Mouse (Mus musculus) forebrain, embryonic 10.5 days (tissue): Measurements from ENCODE around the gene Fbxw21. TPM values are rescaled to one million over a fixed set of nuclear protein-coding genes. Genes with fewer than 3 reads are reported as not detected.
A peak's percentile ranks its signal among the peaks of the same experiment; 100 is the strongest.

ENCODE experiments used
- DNase-seq: peaks from one replicate; pipeline ENCODE4 v3.0.0-alpha.2; 2017; ENCODE audit warnings: low spot score; ENCODE audit errors: extremely low spot score
- H3K27ac ChIP-seq: fragments of 300-500 bp; sonication (generic); 2 replicates; pipeline ENCODE4 v1.5.1; 2016; ENCODE audit warnings: mild to moderate bottlenecking
- H3K27me3 ChIP-seq: fragments of 300-500 bp; sonication (generic); 2 replicates; pipeline ENCODE4 v1.6.1; 2016; ENCODE audit warnings: mild to moderate bottlenecking; ENCODE audit not compliant: poor library complexity, severe bottlenecking
- H3K36me3 ChIP-seq: fragments of 300-500 bp; sonication (generic); replicated peaks from 2 replicates; pipeline ENCODE4 v1.6.1; 2016; ENCODE audit warnings: mild to moderate bottlenecking, moderate library complexity
- H3K4me1 ChIP-seq: fragments of 300-500 bp; sonication (generic); 2 replicates; pipeline ENCODE4 v1.6.1; 2016
- H3K4me3 ChIP-seq: fragments of 300-500 bp; sonication (generic); 2 replicates; pipeline ENCODE4 v1.5.1; 2016; ENCODE audit warnings: mild to moderate bottlenecking, moderate library complexity
- H3K9me3 ChIP-seq: fragments of 300-500 bp; sonication (generic); 2 replicates; pipeline ENCODE4 v1.6.1; 2016; ENCODE audit warnings: mild to moderate bottlenecking, moderate library complexity
- WGBS: fragments of 180-500 bp; shearing (Covaris S2); methylation state at CpG from one replicate; pipeline ENCODE4 v1.1.7; 2016; 5-methylcytosine and 5-hydroxymethylcytosine counted together
- polyA plus RNA-seq: library from polyadenylated mRNA; unstranded; fragments of >200 nt; fragmentation: Nextera tagmentation; extraction: Ambion mirVana; gene quantifications from 2 replicates; pipeline ENCODE4 v1.2.1, GENCODE M21; 2016

Fbxw21 gene
- polyA plus RNA-seq, 1 experiment from 2014 or later: not detected

- H3K9me3 ChIP-seq: no peaks in the 10 kb centered on the region
- peak within 1 kb of the TSS; percentile 83 for H3K4me3 ChIP-seq
- WGBS: under 1% methylated on average over 100 of the region's 102 CpGs
- peaks cover 77% of the 10 kb centered on the region for H3K4me1 ChIP-seq
- H3K27ac ChIP-seq: peak within 1 kb of the TSS; percentile 100
- DNase-seq: peak; percentile 88
- H3K36me3 ChIP-seq: peaks cover 46% of the 10 kb centered on the region
- H3K27me3 ChIP-seq: 0 out of 2 replicates have a peak, but pooled peaks cover 10% of the 10 kb centered on the region
These were observed 66.5 kb downstream of the Fbxw21 start, which contains the start of gene Plxnb1 for GRCm38 (mm10) chr9:109095137-109095982. Gene Plxnb1 (plus strand): TSS chr9:109095389.

- Histone ChIP-seq H3K27ac (peak overlapping the region; percentile 100), H3K4me1 (peaks cover 84% of the 10 kb centered on the region), H3K36me3 (peaks cover 39% of the 10 kb centered on the region), H3K4me3 (peak overlapping the region; percentile 83), H3K27me3 (0 out of 2 replicates have a peak, but pooled peaks cover 10% of the 10 kb centered on the region), H3K9me3 (no peaks in the 10 kb centered on the region)
- DNase-seq: peak; percentile 68
- WGBS: under 1% methylated on average over 21 of the region's 21 CpGs
These were observed 67.2 kb downstream of the Fbxw21 start for GRCm38 (mm10) chr9:109094553-109095136.

- peaks cover 80% of the 10 kb centered on the region for H3K4me1 ChIP-seq
- H3K36me3 ChIP-seq: peaks cover 32% of the 10 kb centered on the region
- 10% methylated on average over 11 of the region's 11 CpGs for WGBS
- 0 out of 2 replicates have a peak, but pooled peaks cover 10% of the 10 kb centered on the region for H3K27me3 ChIP-seq
- DNase-seq: no peak
- peak overlapping the region; percentile 100 for H3K27ac ChIP-seq
- H3K9me3 ChIP-seq: no peaks in the 10 kb centered on the region
- H3K4me3 ChIP-seq: peak overlapping the region; percentile 83
These were observed 67.9 kb downstream of the Fbxw21 start for GRCm38 (mm10) chr9:109093786-109094552.

- Histone ChIP-seq H3K36me3 (peaks cover 25% of the 10 kb centered on the region), H3K27me3 (0 out of 2 replicates have a peak, but pooled peaks cover 10% of the 10 kb centered on the region), H3K9me3 (no peaks in the 10 kb centered on the region), H3K4me1 (peaks cover 77% of the 10 kb centered on the region), H3K27ac (no peak overlapping the region), H3K4me3 (no peak overlapping the region)
- DNase-seq: no peak
- 45% methylated on average over 6 of the region's 6 CpGs for WGBS
These were observed 69.0 kb downstream of the Fbxw21 start for GRCm38 (mm10) chr9:109092799-109093198.

- Histone ChIP-seq H3K9me3 (no peaks in the 10 kb centered on the region), H3K36me3 (peaks cover 23% of the 10 kb centered on the region), H3K27me3 (0 out of 2 replicates have a peak, but pooled peaks cover 10% of the 10 kb centered on the region), H3K4me1 (peaks cover 76% of the 10 kb centered on the region), H3K27ac (no peak overlapping the region), H3K4me3 (no peak overlapping the region)
- DNase-seq: no peak
- 91% methylated on average over 8 of the region's 8 CpGs for WGBS
These were observed 70.0 kb downstream of the Fbxw21 start for GRCm38 (mm10) chr9:109091802-109092201.

- Histone ChIP-seq H3K27me3 (0 out of 2 replicates have a peak, but pooled peaks cover 10% of the 10 kb centered on the region), H3K4me3 (peak overlapping the region; percentile 14; the same call in 1 of the 2 replicates), H3K27ac (peak overlapping the region; percentile 48), H3K9me3 (no peaks in the 10 kb centered on the region), H3K36me3 (peaks cover 23% of the 10 kb centered on the region), H3K4me1 (peaks cover 74% of the 10 kb centered on the region)
- 34% methylated on average over 15 of the region's 15 CpGs for WGBS
- DNase-seq: no peak
These were observed 71.4 kb downstream of the Fbxw21 start for GRCm38 (mm10) chr9:109090446-109090845.

Other genes with a start within 250 kb of the Fbxw21 start
- gene Tmem89, start 247.4 kb downstream of the Fbxw21 start, polyA plus RNA-seq: not detected in 2 replicates
- gene Uqcrc1, start 225.4 kb downstream of the Fbxw21 start, polyA plus RNA-seq: 468 and 481 TPM in 2 replicates
- gene Col7a1, start 208.5 kb downstream of the Fbxw21 start, polyA plus RNA-seq: 1.5 and 2.3 TPM in 2 replicates
- gene Ucn2, start 176.0 kb downstream of the Fbxw21 start, polyA plus RNA-seq: not detected in 2 replicates
- 10.5 and 12.4 TPM in 2 replicates for gene Pfkfb4, start 170.3 kb downstream of the Fbxw21 start, polyA plus RNA-seq
- gene Shisa5, start 123.5 kb downstream of the Fbxw21 start, polyA plus RNA-seq: 29.7 and 31.5 TPM in 2 replicates
- gene Trex1, start 102.3 kb downstream of the Fbxw21 start, polyA plus RNA-seq: 7.6 and 9.1 TPM in 2 replicates
- gene Atrip, start 87.9 kb downstream of the Fbxw21 start, polyA plus RNA-seq: 34.9 and 35.0 TPM in 2 replicates
- gene Ccdc51, start 79.5 kb downstream of the Fbxw21 start, polyA plus RNA-seq: 13.3 and 14.7 TPM in 2 replicates
- gene Tma7, start 79.5 kb downstream of the Fbxw21 start, polyA plus RNA-seq: 793 and 804 TPM in 2 replicates
- 27.0 and 28.9 TPM in 2 replicates for gene Plxnb1, start 66.7 kb downstream of the Fbxw21 start, polyA plus RNA-seq
- not detected in 2 replicates for gene Fbxw13, start 33.9 kb upstream of the Fbxw21 start, polyA plus RNA-seq
- not detected in 2 replicates for gene Fbxw20, start 72.7 kb upstream of the Fbxw21 start, polyA plus RNA-seq
- not detected in 2 replicates for gene Fbxw14, start 125.6 kb upstream of the Fbxw21 start, polyA plus RNA-seq
- gene Fbxw28, start 177.6 kb upstream of the Fbxw21 start, polyA plus RNA-seq: not detected in 2 replicates
- gene Fbxw22, start 242.3 kb upstream of the Fbxw21 start, polyA plus RNA-seq: not detected in 2 replicates